Mouse (Mus musculus) ES-E14 (cell line): ENCODE measurements around the gene Pappa2. TPM values are rescaled to one million over a fixed set of nuclear protein-coding genes. Genes with fewer than 3 reads are reported as not detected.

Experiments
- DNase-seq: peaks from one replicate; pipeline ENCODE4 v3.0.0-alpha.2; 2013; ENCODE audit warnings: low read depth, low spot score
- H3K27ac ChIP-seq: 2 replicates; pipeline ENCODE4 v1.5.1; 2012; ENCODE audit warnings: low read depth, mild to moderate bottlenecking, low read length, moderate library complexity, mixed read lengths; ENCODE audit not compliant: poor library complexity, insufficient read depth, severe bottlenecking
- H3K36me3 ChIP-seq: 2 replicates; pipeline ENCODE4 v1.6.1; 2012; ENCODE audit warnings: mild to moderate bottlenecking, low read length, moderate library complexity, mixed read lengths; ENCODE audit not compliant: control insufficient read depth, poor library complexity, insufficient read depth, severe bottlenecking
- H3K4me1 ChIP-seq, 2 experiments: fragments of 150-350 bp in 1 of 2; sonication (generic) in 1 of 2; 2 replicates each; pipeline ENCODE4 v1.6.1; 2012; ENCODE audit warnings: low read length in 2 of 2, mild to moderate bottlenecking in 1 of 2, mixed read lengths in 1 of 2; ENCODE audit not compliant: control insufficient read depth in 2 of 2, insufficient read depth in 2 of 2, poor library complexity in 1 of 2
- H3K4me3 ChIP-seq, 2 experiments: fragments of 150-350 bp in 1 of 2; sonication (generic) in 1 of 2; 2 replicates each; pipeline ENCODE4 v1.5.1; 2012; ENCODE audit warnings: low read length in 2 of 2, low read depth in 1 of 2, mild to moderate bottlenecking in 1 of 2, mixed read lengths in 1 of 2; ENCODE audit not compliant: insufficient read depth in 1 of 2, poor library complexity in 1 of 2, severe bottlenecking in 1 of 2
- H3K9ac ChIP-seq: 2 replicates; pipeline ENCODE4 v1.6.1; 2012; ENCODE audit warnings: low read depth, mild to moderate bottlenecking, low read length, mixed read lengths; ENCODE audit not compliant: poor library complexity, insufficient read depth, severe bottlenecking
- H3K9me3 ChIP-seq: fragments of 150-350 bp; sonication (generic); 2 replicates; pipeline ENCODE4 v1.6.1; 2012; ENCODE audit warnings: low read depth, mild to moderate bottlenecking, low read length; ENCODE audit not compliant: control insufficient read depth, insufficient read depth
- CHD2 ChIP-seq: IDR thresholded peaks from 2 replicates; pipeline ENCODE4 v1.6.1; 2014; ENCODE audit warnings: mild to moderate bottlenecking, low read depth, low read length, inconsistent platforms
- HCFC1 ChIP-seq: IDR thresholded peaks from 2 replicates; pipeline ENCODE4 v1.6.1; 2012; ENCODE audit warnings: low read length, inconsistent platforms, borderline replicate concordance; ENCODE audit not compliant: insufficient read depth
- MAFK ChIP-seq: IDR thresholded peaks from 2 replicates; pipeline ENCODE4 v1.6.1; 2014; ENCODE audit warnings: mild to moderate bottlenecking, low read depth, low read length, inconsistent platforms; ENCODE audit not compliant: insufficient read depth
- ZC3H11A ChIP-seq: IDR thresholded peaks from 2 replicates; pipeline ENCODE4 v1.6.1; 2012; ENCODE audit warnings: low read depth, mild to moderate bottlenecking, inconsistent platforms, low read length, borderline replicate concordance
- ZNF384 ChIP-seq: IDR thresholded peaks from 2 replicates; pipeline ENCODE4 v1.6.1; 2012; ENCODE audit warnings: low read depth, low read length, inconsistent platforms
- in situ Hi-C, 2 experiments: fragments of 600-800 bp; cut with MboI; formaldehyde crosslinking; loops; one replicate each; pipeline ENCODE4 v1.15.1; 2025; ENCODE audit warnings: low sequenced_read_pairs in 2 of 2, inconsistent platforms in 1 of 2; ENCODE audit not compliant: unreplicated experiment in 2 of 2
- total RNA-seq: library from RNA; depleted of rRNA; stranded (reverse); fragments of 300-350 nt; gene quantifications from 2 replicates; pipeline ENCODE4 v1.2.3, GENCODE M21; 2012; rRNA removed

The Pappa2 gene
- 0.11 TPM in 1 of 2 replicates, not detected in the other for total RNA-seq

- in situ Hi-C loops, result no loop called here
- no peak for DNase-seq
- Histone ChIP-seq H3K27ac (no peak within 1 kb of the TSS), H3K4me1 (no peaks in the 10 kb centered on the region), H3K9me3 (no peaks in the 10 kb centered on the region), H3K36me3 (no peaks in the 10 kb centered on the region), H3K9ac (no peak within 1 kb of the TSS), H3K4me3 (no peak within 1 kb of the TSS)
- TF ChIP-seq ZNF384, result no peak
- TF ChIP-seq CHD2, result no peak
- TF ChIP-seq ZC3H11A, result no peak
- no peak for TF ChIP-seq MAFK
- TF ChIP-seq HCFC1, result no peak
Measured at GRCm38 (mm10) chr1:158980390-158980789, at the start of gene Pappa2. Gene Pappa2, minus strand, starts transcription at chr1:158980490.

- Histone ChIP-seq H3K9me3 (no peaks in the 10 kb centered on the region), H3K27ac (no peak overlapping the region), H3K9ac (no peak overlapping the region), H3K36me3 (no peaks in the 10 kb centered on the region), H3K4me3 (no peak overlapping the region), H3K4me1 (no peaks in the 10 kb centered on the region)
- no peak for DNase-seq
- TF ChIP-seq ZNF384 (no peak), HCFC1 (no peak), MAFK (no peak), CHD2 (no peak), ZC3H11A (no peak)
- in situ Hi-C loops, result no loop called here
Measured at GRCm38 (mm10) chr1:159029106-159029505, 48.8 kb upstream of the Pappa2 start.

- no peak for TF ChIP-seq ZC3H11A
- TF ChIP-seq ZNF384, result no peak
- no peak for TF ChIP-seq MAFK
- no peak for TF ChIP-seq CHD2
- TF ChIP-seq HCFC1, result no peak
- in situ Hi-C loops, result no loop called here
- Histone ChIP-seq H3K9me3 (no peaks in the 10 kb centered on the region), H3K9ac (no peak overlapping the region), H3K4me1 (no peaks in the 10 kb centered on the region), H3K4me3 (no peak overlapping the region), H3K36me3 (no peaks in the 10 kb centered on the region), H3K27ac (no peak overlapping the region)
- no peak for DNase-seq
Measured at GRCm38 (mm10) chr1:159014940-159015660, 34.8 kb upstream of the Pappa2 start.

- no peak for DNase-seq
- Histone ChIP-seq H3K9me3 (no peaks in the 10 kb centered on the region), H3K36me3 (no peaks in the 10 kb centered on the region), H3K4me1 (no peaks in the 10 kb centered on the region), H3K4me3 (no peak overlapping the region), H3K27ac (no peak overlapping the region), H3K9ac (no peak overlapping the region)
- TF ChIP-seq ZC3H11A, result no peak
- TF ChIP-seq CHD2, result no peak
- in situ Hi-C loops, result no loop called here
Measured at GRCm38 (mm10) chr1:158987042-158987441, 6.8 kb upstream of the Pappa2 start.

- H3K9me3 ChIP-seq, result no peaks in the 10 kb centered on the region
- TF ChIP-seq ZC3H11A (no peak), HCFC1 (no peak), CHD2 (no peak), MAFK (no peak), ZNF384 (no peak)
- in situ Hi-C loops, result no loop called here
- DNase-seq, result no peak
- H3K9ac ChIP-seq, result no peak overlapping the region
- no peaks in the 10 kb centered on the region for H3K36me3 ChIP-seq
- no peak overlapping the region for H3K27ac ChIP-seq
- H3K4me3 ChIP-seq, result no peak overlapping the region
- no peaks in the 10 kb centered on the region for H3K4me1 ChIP-seq
Measured at GRCm38 (mm10) chr1:158962340-158962739, 17.9 kb downstream of the Pappa2 start.
